Mouse (Mus musculus): ENCODE data around the gene Atp10a. TPM values are rescaled to one million over a fixed set of nuclear protein-coding genes. Genes with fewer than 3 reads are reported as not detected.

Gene Atp10a
- polyA plus RNA-seq, 3 experiments from 2014 or later, result 5.3 to 7.9 (median 5.9) TPM

DNA sequence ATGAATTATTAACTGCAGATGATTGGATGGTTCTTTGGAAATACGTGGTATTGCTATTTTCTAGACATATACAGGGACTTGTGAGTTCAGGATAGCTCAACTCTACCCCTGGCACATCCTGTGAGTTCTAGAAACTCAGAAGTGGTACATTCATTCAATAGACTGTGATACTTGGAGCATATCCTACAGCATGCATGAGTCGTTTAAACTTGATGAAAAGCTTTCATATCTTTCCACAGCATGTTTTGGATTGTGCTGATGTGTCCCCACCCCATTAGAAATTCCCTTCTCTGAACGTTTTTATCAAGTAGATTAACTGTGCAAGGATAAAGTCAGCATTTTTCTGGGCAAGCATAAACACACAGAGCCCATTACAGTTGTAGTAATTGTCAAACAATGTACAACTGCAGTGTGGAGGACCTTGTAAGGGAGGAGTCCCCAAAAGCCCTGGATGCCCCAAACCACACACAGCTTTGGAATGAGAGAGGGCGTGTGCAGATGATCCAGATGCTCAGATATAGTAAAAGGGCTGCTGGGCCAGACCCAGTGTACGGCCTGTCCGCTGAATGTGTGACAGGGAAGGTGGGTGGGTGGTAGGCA, 35.1 kb downstream of the Atp10a start:
- no peak for ATAC-seq

DNA sequence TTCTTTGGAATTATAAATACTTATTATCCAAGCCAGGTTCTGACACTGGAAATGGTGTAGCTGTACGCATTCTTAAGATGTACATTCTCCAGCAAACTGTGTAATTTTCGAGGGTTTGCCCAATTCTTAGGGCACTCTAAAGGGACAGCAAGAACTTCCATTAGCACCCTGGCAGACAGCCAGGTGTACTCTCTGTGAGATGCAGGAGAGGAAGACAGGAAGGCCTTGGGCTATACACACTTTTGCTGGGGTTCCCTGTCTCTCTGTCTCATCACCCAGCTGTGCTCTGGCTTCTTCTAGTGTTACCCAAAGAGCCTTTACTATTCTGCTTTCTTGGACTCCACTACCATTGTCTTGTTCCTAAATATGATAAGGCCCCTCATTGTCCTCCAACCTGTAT, 36.7 kb downstream of the Atp10a start:
- no peak for ATAC-seq

- ATAC-seq, result peak; percentile 27
Observed at GRCm38 (mm10) chr7:58693342-58693741, 37.4 kb downstream of the Atp10a start.

DNA sequence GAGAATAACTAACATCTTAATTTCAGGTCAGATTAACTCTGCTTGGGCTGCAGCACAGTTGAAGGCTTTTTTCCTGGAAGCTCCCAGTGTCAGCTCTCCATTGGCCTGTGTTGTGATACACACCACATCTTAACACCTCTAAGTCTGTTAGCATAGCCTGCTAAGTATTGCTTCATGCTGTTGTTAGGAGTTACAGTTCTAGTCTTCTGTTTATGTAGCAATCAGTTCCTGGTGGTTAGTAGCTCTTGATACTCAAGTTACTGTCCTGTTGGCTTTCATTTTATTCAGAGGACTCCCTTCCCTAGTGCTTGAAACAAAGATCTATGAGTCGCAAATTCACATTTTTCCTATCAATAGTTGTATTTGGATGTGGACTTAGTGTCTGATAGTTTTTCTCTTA, 39.7 kb downstream of the Atp10a start:
- ATAC-seq, result no peak

DNA sequence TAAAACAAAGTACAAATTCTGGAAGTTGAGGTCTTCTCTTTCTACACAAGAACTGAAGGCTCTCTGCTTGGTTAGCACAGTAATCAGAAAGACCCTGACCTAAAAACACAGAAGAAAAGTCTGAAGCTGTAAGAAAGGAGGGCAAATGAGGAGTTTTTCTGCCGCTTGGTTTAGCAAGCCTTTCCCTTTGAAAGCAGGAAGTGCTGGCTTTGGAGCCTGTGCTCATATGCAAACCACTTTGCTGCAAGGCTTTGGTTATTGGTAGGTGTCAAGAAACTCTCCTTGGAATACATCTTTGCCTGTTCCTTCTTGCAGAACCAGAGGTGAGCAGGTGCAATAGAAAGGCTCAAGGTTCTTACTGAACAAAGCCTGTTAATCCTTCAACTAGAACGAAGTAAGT, 41.1 kb downstream of the Atp10a start:
- ATAC-seq, result peak; percentile 75

GRCm38 (mm10) chr7:58698738-58699442, 42.9 kb downstream of the Atp10a start:
- ATAC-seq, result no peak

DNA sequence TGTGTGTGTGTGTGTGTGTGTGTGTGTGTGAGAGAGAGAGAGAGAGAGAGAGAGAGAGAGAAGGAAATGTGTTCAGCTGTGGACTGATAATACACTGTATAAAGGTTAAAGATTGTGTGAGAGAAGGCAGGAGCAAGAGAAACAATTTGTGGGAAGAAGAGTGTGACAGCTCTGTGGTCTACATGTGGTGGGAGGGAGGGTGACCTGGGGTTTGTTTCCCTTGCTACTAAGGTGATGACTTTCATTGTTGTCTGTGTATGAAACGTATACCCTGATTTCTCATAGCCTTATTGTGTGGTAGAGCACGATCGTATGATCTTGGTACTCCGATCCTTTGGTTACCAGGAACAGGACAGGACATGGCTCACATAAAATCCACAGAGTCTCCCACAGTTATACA, 45.3 kb downstream of the Atp10a start:
- peak; percentile 27 for ATAC-seq

- no peak for ATAC-seq
Observed at GRCm38 (mm10) chr7:58705158-58705557, 49.2 kb downstream of the Atp10a start.

- ATAC-seq, result no peak
Observed at GRCm38 (mm10) chr7:58709306-58709705, 53.3 kb downstream of the Atp10a start.

GRCm38 (mm10) chr7:58710312-58710711, 54.3 kb downstream of the Atp10a start:
- peak; percentile 51 for ATAC-seq

DNA sequence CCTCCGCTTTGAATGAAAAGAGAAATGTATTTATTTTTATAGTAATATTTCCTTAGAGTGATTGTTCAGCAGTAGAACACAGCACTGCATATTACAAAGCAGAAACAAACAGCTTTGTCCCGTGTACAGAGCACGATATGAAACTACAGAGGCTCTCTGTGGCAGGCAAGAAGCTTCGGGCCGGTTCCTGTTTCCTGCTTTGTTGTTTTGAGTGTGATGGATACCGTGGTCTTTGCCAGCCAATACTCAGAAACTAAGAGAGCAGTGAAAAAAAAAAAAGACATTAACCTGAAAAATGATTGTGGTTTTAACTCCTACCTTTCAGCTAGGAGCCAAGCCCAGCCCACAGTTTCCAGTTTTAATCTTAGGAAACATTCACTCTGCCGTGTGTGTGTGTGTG, 55.8 kb downstream of the Atp10a start:
- peak; percentile 82 for ATAC-seq

- ATAC-seq, result no peak
Observed at GRCm38 (mm10) chr7:58715576-58716144, 59.7 kb downstream of the Atp10a start.

DNA sequence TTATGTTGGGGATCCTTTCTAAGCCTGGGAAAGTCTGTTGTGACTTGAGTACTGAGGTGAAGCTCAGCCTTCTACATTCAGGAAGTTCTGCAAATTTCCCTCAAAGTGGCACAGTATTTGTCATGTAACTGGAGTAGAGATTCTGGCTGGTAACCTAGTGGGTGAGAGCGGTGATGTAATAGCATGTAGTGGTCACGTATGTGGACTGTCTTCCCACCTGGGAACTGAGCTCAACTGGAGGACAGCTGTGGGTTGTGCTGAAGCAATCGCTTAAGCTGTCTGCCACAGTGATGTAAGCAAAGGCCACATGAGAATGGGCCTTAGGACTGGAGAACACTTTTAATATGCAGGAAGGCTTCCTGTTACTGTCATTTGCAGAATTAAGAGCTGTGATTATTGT, 60.7 kb downstream of the Atp10a start:
- no peak for ATAC-seq

DNA sequence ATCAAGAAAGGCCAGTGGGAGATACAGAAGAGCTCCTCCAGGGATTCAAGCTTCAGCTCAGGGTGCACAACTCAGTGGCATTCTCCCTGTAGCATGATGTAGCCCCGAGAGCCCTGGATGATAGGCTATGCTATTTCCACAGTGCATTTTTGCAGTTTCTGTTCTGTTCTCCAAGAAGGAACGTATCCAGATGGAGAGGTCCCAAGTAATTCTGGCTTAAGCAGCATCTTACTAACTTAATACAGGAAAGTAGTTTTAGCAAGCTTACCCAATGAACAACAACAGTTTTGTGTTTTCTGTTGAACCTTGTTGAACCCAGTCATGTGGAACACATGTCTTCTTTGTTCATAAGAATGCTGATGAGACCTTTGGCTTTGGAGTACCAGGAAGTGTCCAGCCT, 62.6 kb downstream of the Atp10a start:
- no peak for ATAC-seq

DNA sequence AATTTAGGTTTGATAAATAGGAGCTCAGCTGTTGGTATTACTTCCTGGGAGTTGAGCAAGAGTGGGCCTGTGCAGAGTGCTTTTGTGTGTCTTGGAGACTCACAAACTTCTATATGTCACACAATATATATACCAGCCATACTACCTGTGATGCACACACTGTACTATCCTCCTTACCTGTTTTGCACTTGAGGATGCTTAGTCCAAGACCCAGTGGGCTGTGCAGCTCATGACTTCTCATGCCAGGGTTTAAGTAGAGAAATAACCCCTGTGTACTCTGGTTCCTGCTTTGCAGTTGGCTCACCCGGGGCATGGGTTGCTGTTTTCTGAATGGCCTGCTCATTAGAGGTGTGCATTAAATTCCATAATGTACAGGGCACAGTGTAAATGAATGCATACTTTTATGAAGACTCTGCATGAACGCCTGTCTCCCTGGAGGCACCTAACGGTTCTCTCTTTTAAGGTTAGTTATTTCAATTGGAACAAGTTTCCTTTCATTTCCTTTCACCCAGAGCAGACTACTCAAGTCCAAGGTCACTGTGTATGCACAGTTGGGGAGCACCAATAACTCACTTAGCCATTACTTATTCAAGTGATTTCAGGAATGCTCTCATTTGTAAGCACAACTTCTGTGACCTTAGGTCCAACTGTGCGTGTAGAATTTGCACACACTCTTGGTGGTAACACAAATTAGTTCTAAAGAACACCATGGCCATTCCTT, 63.4 kb downstream of the Atp10a start:
- ATAC-seq, result no peak

- no peak for ATAC-seq
Observed at GRCm38 (mm10) chr7:58722250-58722649, 66.3 kb downstream of the Atp10a start.

GRCm38 (mm10) chr7:58730201-58730600, 74.2 kb downstream of the Atp10a start:
- no peak for ATAC-seq

DNA sequence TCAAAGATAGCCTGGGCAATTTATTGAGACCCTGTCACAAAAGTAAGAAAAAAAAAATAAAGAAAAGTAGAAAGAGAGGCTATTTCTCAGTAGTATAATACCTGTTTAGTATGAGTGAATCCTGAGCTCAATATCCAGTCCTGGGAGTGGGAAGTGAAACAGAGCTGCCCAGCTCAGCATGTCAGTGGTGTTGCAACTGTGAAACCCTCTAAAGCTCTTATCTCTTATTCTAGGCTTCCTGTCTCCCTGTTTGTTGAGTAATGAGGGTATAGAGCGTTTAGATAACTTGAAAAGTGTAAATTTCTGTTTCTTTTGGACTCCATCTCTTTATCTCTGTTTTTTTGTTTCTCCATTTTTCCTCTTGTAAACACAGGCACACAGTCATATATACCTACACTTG, 74.9 kb downstream of the Atp10a start:
- peak; percentile 23 for ATAC-seq

GRCm38 (mm10) chr7:58732406-58732805, 76.4 kb downstream of the Atp10a start:
- no peak for ATAC-seq

DNA sequence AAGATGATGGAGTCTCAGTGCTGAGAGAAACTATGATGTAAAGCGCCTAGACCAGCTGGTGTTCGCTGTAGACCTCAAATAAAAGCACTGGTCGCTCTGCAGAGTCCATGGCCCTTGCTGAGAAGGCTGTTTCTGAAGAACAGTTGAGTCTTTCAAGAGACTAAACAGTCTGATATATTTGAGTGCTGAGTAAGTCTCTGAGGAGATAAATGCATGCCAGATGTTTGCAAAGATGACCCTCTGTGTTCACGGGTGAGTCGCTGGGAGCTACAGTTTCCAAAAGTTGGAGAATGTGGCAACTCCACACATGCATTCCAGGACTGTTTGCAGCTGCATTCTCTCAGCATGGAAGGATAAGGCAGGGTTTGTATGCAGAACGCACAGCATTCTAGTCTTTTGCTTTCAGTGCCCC, 77.5 kb downstream of the Atp10a start:
- no peak for ATAC-seq

DNA sequence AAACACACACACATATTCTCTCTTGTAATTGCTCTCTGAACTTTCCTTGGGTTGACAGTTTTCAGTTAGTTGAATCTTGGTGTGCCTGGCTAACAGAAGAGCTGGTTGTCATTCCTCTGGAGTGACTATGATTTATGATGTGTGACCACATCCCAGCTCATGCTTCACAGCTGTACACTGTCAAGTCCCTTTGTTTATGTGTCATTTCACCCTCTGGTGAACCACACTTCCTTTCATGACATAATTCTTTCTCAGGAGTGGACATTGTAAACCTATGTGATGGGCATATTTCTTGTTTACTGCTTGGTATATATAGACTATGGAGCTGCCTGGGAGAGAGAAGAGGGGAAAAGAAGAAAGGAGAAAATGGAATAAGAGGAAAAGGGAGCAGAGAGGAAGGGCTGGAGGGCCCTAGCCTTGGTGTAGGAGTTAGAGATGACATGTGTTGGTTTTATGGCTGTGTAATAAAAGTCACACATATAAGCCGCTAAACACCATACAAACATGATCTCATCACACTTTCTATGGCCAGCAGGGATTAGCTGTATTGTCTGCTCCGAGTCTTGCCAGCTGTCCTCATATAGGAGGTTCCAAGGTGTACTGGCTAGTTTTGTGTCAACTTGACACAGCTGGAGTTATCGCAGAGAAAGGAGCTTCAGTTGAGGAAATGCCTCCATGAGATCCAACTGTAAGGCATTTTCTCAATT, 81.0 kb downstream of the Atp10a start:
- ATAC-seq, result no peak

DNA sequence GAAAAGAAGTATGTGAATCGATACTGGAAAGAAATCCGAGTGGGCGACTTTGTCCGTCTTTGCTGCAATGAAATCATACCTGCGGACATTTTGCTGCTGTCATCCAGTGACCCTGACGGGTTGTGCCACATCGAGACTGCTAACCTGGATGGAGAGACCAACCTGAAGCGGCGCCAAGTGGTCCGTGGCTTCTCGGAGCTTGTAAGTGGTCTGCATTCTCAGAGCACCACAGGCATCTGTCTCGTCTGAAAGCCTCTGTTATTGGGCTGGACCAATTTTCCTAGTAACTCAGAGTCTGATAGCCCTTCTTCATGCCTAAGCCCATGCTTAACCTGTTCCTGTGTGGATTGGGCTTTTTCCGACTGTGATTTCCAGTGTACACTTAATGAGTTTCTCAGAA, 84.2 kb downstream of the Atp10a start:
- no peak for ATAC-seq

GRCm38 (mm10) chr7:58740842-58741241, 84.9 kb downstream of the Atp10a start:
- peak; percentile 14 for ATAC-seq

Data from inflammation-experienced regulatory T-cells, adult 6 months (primary cell).